Mouse (Mus musculus) 3T3-L1 (cell line): ENCODE measurements around the gene Rufy2.
A peak's percentile ranks its signal among the peaks of the same experiment; 100 is the strongest.
"Not testable (repeated sequence)": the region's sequence is repeated elsewhere in the genome, so short reads cannot be mapped to it uniquely, and the experiment has no call there.

Experiments
- DNase-seq: peaks from one replicate; pipeline ENCODE4 v3.0.0-alpha.2; 2015; ENCODE audit warnings: low read depth, low spot score

The Rufy2 gene

DNA sequence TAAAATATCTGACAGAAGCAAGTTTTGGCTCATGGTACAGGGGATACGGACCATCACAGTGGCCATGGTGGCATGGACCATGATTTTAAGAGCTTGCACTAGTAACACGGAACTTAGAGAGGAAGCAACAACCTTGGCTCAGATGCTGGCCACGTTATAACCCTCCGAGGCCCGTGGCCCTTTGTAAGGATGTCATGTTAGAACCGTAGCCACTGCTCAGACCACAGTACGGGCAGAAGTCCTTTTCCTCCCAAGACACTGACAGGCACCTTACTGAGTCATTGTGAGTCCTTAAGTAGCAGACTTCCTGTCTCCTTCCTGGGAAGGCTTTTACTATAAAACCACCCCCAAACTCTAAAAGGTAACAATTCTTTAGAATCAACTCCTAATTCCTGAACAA lies 71.2 kb downstream of the Rufy2 start:
- DNase-seq: no peak

DNA sequence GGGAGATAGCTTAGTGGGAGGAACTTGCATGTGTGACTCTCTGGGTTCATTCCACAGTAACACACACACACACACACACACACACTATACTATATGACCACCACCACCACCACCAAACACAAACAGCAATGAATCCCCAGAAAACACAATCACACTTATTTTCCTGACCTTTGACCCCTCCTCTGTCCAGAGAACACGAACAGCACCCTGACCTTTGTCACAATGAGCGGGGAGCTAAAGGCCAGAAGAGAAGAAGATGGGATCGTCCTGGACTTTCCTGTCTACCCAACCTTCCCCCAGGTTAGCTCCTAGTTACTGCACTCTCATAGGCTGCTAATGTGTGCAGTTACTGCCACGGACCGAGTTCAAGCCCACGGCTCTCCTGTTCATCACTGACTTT lies 72.0 kb downstream of the Rufy2 start:
- DNase-seq: no peak

DNA sequence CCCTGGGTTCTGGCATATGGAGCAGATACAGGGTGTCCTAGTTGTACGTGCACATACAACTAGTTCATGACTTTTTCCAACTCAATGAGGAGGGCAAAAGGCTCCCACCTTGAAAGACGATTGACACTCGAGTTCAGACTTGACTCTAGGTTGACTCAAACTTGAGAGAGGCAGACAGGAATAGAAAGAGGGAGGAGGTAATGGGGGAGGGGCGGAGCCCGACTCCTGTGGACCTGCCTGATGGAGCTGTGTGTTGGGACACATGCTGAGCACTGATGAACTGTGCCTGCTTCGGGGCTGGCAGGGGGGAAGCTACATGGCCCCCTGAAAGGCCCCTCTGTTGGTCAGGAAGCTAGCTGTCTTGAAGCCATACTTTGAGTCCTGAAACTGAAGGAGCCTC lies 73.0 kb downstream of the Rufy2 start:
- no peak for DNase-seq

DNA sequence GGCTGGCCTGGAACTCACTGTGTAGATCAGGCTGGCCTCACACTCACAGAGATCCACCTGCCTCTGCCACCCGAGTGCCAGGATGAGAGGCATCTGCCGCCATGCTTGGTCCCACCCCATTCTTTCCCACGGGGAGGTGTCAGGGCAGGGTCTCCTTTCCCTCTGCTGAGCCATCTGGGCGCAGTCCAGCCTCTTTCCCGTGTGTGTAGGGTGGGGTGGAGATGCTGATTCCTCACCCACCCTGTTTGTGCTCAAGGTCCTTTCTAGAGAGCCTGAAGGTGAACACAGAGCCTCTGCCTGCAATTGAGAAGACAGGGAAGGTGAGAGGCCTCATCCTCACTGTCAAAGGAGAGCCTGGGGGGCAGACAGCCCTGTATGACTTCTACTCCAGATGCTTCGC lies 74.0 kb downstream of the Rufy2 start:
- not testable (repeated sequence) for DNase-seq

DNA sequence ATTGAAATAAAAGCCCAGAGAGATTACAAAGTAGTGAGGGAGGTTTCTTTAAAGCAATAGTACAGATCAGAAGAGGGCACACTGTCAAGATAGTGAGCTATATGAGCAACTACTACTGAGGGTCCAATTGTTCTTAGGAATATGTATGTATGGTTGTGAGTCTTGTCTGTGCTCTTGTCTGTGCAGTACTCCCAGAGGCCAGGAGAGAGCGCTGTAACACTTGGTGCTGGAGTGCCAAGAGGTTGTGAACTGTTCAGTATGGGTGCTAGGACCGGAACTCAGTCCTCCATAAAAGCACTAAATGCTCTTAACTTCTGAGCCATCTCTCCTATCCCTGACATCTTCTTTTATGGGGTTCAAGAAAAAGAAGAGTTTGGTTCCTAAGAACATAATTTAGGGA lies 74.6 kb downstream of the Rufy2 start:
- DNase-seq: no peak

DNA sequence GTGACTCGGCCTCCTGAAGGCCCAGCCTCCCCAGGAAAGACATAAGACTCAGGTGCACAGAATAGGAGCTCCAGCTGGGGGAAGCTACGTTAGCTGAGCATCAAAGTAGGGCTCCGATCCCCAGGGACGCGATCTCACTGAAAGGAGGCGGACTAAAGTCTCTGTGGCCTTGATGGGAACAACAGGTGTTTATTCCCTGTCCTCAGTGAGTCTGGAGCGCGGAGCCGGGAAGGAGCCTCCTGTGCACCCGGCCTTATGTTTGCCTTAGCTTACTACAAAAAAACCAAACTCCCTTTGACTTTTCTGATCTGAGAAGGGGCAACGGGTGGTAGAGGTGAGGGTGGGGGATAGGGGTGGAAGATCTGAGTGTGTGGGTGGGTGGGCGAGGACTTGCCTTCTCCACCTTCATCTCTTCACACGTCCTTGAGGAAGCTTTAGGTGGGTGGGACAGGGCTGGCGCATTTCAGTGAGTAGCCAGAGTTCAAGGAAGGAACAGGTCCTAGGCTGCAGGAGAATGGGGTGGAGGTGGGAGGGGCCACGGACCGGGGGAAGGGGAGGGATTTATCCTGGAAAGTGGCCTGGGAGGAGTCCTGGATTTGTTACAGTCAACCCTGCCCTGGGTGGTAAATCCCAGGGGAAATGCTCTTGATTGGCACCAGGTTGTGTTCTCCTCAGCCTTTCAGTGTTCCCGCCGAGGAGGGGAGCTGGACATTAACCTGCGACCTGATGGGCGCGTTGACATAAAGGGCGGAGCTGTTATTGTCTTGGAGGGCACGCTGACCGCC lies 77.1 kb downstream of the Rufy2 start:
- no peak for DNase-seq

DNA sequence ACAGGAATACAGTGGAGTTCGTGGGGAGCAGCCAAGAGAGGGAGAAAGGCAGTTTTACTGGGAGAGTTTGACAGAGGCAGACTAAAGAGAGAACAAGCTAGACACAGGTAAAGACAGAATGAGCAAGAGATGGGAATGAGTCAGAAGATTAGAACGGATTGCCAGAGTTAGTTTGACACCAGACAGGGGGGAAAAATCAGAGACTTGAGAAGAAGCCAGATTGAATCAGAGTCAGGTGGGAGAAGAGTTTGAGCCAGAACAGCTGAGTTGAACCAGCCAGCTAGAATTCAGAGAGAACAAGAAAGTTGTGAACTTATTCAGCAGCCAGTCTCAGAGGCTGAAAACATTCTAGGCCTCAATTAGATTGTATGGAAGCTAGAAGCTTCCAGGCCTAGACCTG lies 79.8 kb downstream of the Rufy2 start, which contains the start of gene Pbld1:
TSS of gene Pbld1 (plus strand) at position 301 of the 400 bp plus-strand sequence.
- no peak for DNase-seq

DNA sequence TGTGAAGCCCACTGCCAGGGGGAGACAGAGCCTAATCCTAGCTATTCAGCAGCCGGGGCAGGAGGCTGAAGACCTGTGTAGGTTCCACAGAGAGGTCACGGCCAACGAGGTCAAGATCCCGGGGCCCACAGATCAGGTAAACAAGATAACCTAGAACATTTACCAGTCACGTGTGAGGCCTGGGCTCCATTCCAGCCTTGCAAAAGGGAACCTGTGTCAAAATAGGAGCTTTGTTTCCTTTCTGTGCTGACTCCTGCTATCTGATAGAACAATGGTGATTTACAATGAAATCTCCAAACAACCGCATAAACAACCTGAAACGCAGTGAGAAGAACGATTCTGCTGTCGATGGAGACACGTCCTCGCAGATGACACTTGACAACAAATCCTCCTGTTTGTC lies 80.4 kb downstream of the Rufy2 start:
- DNase-seq: no peak

DNA sequence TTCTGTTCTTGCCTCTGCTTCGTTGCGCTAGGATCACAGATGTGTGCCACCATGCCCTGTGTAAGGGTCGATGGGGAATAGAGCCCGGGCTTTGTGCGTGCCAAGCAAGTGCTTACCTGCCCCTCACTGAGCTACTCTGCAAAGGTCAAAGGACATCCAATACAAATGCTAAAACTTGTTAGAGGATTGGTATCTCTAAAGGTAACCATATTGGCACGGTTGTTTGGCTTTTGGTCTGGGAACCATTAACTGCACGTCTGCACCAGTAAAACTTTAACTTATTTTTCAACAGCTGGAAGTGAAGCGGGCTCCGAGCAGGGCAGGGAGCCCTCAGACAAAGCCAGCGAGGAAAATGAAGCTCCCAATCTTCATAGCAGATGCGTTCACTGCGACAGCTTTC lies 81.2 kb downstream of the Rufy2 start:
- DNase-seq: no peak

DNA sequence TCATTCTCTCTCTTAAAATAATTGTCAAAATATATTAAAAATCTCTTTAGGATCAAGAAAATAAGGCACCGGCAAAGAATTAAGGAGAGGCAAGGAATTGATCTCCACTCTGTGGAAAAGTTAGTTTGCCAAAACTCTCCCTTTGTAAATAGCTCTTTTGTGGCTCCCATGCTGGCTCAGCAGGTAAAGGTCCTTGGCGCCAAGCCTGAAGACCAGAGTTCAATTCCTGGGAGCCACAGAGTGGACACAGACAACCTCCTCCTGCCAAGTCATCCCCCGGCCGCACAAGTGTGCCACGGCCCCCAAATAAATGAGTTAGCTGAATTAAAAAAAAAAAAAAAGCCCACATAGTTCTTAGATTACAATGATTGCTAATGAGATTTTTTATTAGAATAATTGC lies 82.7 kb downstream of the Rufy2 start:
- DNase-seq: no peak

DNA sequence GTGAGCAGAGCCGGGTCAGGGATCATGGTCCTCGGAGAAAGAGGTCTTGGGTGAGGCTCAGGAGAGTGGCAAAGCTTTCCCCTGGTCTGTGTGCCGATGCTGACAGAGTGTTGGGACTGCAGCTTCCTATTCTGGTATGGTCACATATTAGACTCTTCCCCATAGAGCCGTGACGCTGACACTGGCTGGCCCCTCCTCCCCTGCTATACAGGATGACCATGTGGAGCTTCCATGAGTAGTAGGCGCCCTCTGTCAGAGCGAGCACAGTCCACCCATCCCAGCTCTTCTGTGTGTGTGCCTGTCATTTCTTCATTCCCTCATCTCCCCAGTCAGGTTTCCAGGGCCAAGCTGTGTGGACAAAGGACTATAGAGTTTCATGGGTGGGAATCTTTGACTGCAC lies 83.3 kb downstream of the Rufy2 start:
- DNase-seq: no peak

DNA sequence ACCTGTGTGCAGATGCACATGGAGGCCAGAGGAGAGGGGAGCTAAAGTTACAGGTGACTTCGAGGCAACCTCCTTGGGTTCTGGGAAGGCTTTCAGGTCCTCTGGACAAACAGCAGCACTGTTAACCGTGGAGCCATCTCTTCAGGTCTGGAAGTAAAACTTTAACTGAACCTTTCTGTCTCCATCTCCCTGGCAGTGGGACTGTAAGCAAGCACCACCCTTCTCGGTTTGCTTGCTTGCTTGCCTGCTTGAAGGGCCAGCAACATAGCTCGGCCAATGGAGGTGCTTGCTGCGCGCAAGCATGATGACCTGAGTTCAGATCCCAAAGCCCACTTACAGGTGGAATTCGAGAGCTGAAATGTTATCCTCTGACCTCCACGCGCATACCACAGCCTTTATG lies 84.5 kb downstream of the Rufy2 start:
- DNase-seq: no peak

DNA sequence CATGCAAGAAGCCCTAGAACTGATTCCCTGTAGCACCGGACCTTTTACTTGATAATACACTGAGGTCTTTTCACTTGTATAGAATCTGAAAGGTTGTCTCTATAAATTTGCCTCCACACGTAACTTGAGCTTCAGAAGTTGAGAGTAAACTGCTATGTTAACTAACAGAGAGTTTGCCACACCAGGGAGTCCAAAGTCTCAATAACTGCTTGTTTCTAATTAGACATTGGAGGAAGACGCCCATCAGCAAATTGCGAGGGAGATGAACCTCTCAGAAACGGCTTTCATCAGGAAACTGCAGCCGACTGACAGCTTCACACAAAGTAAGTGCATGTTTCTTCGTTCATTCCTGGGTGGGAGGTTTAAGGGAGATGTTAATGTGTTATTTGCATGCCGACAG lies 85.5 kb downstream of the Rufy2 start:
- DNase-seq: no peak

DNA sequence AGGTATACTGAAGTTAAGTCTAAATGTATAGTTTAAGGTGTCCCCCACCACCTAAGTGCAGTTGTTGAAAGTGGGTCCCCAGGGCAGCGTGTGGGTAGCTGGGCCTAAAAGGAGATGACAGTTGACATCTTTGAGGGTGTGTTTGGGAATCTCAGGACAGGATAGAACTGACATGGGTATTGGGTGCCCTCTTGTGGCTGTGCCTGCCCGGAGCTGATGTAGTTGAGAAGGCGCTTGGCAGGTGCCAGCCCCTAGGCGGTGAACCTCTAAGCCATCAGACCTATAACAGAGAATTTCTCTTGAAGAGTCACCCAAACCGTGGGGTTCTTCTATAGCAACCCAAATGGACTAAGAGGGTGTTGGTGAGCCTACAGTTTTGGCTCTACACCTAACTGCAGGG lies 86.0 kb downstream of the Rufy2 start:
- peak; percentile 80 for DNase-seq
